Mouse (Mus musculus) myocyte (in vitro differentiated cells): ENCODE measurements around the gene Clpx.

Experiments
- CEBPB ChIP-seq: IDR thresholded peaks from 2 replicates; pipeline ENCODE4 v1.6.1; 2011; ENCODE audit warnings: mild to moderate bottlenecking, moderate library complexity; ENCODE audit not compliant: poor library complexity, insufficient read depth, severe bottlenecking
- E2F4 ChIP-seq: IDR thresholded peaks from one replicate; pipeline ENCODE4 v1.6.1; 2011; ENCODE audit warnings: mild to moderate bottlenecking, control low read depth, moderate library complexity; ENCODE audit not compliant: insufficient read depth
- MAX ChIP-seq: IDR thresholded peaks from one replicate; pipeline ENCODE4 v1.6.1; 2011; ENCODE audit warnings: low read depth, mild to moderate bottlenecking, control low read depth
- MYOG ChIP-seq, 3 experiments: IDR thresholded peaks; one replicate each; pipeline ENCODE4 v1.6.1; 2011; ENCODE audit warnings: control low read depth in 2 of 3, low read depth in 2 of 3, mild to moderate bottlenecking in 2 of 3; ENCODE audit not compliant: insufficient read length in 2 of 3, control insufficient read depth in 1 of 3, insufficient read depth in 1 of 3
- POLR2A ChIP-seq: IDR thresholded peaks from one replicate; pipeline ENCODE4 v1.6.1; 2011; ENCODE audit warnings: low read depth, mild to moderate bottlenecking, control low read depth, moderate library complexity; ENCODE audit not compliant: insufficient read length
- USF1 ChIP-seq: IDR thresholded peaks from one replicate; pipeline ENCODE4 v1.6.1; 2011; ENCODE audit warnings: low read depth, mild to moderate bottlenecking, control low read depth, moderate library complexity

GRCm38 (mm10) chr9:65257218-65257910, 36.7 kb upstream of the Clpx start:
- TF ChIP-seq POLR2A (no peak), E2F4 (no peak), MAX (no peak), USF1 (no peak), CEBPB (no peak), MYOG (IDR thresholded peaks at IDR 0.05; ENCODE audit: control insufficient read depth in 1 of 3, insufficient read depth in 1 of 3, insufficient read length in 2 of 3, low read depth in 2 of 3) (no peak)
